Mouse (Mus musculus) spleen, postnatal 14 days (tissue): ENCODE data around the gene Usp32.

Source experiments
- DNase-seq, 2 experiments: peaks; one replicate each; pipeline ENCODE4 v3.0.0; 2021 to 2022; ENCODE audit warnings: low spot score in 2 of 2

Usp32 gene

DNA sequence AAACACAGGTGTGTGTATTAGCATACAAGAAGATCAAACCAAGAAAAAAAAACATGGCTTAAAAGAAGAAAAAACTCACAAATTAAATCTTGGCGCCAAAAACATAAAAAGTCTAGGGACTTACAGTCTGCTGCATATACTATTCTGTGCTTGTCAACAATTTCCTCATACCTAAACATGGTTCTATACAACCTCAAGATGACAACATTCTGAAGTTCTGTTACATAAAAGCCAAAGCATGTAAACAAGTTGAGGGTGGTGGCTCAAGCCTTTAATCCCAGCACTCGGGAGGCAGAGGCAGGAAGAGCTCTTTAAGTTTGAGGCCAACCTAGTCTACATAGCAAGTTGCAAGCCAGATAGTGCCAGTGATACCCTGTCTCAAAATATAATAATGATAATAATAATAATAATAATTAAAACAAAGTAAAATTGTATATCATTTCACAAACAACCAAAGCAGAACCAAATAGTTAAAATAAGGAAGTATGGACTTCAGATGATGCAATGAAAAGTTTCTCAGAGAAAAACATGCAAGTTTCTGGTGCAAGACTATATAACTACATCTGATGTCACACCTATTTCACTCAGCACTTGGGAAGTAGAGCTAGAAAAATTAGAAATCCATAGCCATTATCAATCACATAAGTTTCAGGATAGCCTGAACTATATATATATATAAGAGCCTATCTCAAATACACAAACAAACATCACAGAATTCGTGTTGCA lies 16.5 kb downstream of the Usp32 start:
- DNase-seq = no peak

GRCm38 (mm10) chr11:85122073-85122472 lies 17.9 kb downstream of the Usp32 start:
- DNase-seq = no peak

DNA sequence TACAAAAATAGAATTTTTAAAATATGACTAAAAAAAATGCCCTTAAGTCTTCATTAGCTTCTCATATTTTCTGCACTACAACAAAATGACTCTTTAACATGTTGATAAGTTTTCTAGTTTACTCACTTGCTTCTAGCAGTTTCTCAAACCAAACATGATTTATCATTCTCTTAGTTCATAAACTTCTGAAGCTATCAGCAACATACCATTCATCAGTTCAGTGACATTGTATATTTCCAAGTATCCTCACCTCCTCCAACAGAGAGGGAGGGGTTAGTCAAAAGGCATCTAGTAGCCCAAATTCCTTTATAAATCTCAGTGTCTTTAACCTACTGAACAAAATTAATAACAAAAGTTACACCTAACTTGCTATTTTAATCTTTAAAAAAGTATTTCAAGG lies 22.8 kb downstream of the Usp32 start:
- no peak for DNase-seq

GRCm38 (mm10) chr11:85116084-85116844 lies 23.7 kb downstream of the Usp32 start:
- no peak for DNase-seq

- no peak for DNase-seq
Observed at GRCm38 (mm10) chr11:85109957-85110356, 30.0 kb downstream of the Usp32 start.

DNA sequence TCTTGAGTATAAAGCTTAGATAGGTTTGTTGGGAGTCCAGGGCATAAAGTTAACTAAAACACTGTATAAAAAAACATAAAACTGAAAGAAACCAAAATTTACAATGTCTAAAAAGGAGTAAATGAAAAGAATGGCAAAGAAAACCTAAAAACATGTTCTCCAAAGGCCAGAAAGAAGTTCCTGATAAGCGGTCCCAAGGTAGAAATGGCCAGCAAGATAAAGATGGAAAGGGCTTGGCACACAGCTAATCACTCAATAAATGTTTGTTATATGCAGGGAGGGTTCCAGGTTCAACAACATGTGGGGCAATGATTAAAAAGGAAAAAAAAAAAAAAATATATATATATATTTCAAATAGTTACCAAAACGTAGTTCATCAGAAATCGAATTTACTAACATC lies 32.7 kb downstream of the Usp32 start:
- DNase-seq = no peak

GRCm38 (mm10) chr11:85105836-85106235 lies 34.1 kb downstream of the Usp32 start:
- DNase-seq = no peak

GRCm38 (mm10) chr11:85103763-85104162 lies 36.2 kb downstream of the Usp32 start:
- DNase-seq = no peak

- DNase-seq = no peak
Observed at GRCm38 (mm10) chr11:85095116-85095515, 44.8 kb downstream of the Usp32 start.

DNA sequence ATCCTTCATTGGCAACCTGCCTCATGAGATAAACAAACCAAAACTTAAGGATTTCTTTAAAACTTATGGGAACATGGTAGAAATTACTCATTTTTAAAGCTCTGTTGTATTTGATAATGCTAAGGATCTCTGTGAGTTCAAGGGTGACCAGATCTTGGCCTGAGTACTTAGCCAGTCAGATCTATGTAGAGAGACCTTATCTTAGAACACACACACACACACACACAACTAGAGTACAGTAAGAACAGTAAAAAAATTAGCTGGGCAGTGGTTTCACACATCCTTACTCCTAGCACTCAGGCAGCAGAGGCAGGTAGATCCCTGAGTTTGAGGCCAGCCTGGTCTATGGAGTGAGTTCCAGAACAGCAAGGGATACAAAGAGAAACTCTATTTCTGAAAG lies 53.7 kb downstream of the Usp32 start:
- no peak for DNase-seq

GRCm38 (mm10) chr11:85067871-85068270 lies 72.1 kb downstream of the Usp32 start:
- no peak for DNase-seq

DNA sequence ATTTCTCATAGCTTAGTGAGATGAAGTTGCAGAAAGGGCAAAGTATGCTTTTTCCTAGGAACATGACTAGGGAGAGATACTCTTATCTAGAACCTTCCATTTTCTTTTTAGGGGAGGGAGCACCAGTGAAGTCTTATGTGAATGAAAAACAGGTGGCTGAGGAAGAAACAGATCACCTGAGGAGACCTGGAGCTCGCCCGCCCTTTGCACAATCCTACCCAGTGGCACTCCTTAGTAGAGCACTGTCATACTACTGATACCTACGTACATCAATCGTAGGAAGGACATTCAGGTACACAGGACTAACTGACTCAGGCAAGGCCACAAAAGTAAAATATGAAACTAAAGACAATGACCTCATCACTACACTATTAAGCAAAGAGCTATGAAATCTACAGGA lies 81.4 kb downstream of the Usp32 start:
- no peak for DNase-seq

DNA sequence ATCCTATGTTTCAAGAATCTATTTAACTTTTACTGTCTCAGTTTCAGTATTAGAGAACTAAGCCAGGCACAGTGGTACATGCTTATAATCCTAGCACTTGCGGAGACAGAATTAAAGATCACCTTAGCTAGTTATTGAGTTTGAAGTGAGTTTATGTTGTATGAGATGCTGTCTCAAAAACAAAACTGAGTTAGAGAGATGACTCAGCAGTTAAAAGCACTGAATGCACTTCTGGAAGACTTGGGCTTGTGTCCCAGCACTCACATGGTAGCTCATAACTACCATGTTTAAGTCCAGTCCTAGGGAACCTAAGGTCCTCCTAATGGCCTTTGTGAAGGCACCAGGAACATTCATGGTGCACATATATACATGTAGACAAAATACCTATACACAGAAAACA lies 82.4 kb downstream of the Usp32 start:
- no peak for DNase-seq

- DNase-seq = no peak
Observed at GRCm38 (mm10) chr11:85056901-85057300, 83.1 kb downstream of the Usp32 start.

DNA sequence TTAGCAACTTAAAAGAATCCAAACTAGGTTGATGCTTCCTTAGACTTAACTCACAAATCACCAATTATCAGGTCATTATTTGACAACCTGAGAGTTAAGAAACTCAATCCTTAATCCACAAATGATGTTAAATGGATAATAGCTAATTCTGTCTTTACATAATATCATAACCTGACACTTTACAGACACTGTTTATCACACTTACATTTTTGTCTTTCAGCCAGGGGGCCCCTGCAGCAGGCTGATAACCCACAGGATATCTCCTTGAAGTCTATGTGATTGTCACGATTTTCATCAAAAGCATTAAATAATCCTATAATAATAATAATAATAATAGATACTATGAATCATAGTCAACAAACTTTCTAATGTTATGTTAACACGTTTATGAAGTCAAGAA lies 84.4 kb downstream of the Usp32 start:
- DNase-seq = no peak

GRCm38 (mm10) chr11:85039256-85039655 lies 100.7 kb downstream of the Usp32 start:
- DNase-seq = no peak

DNA sequence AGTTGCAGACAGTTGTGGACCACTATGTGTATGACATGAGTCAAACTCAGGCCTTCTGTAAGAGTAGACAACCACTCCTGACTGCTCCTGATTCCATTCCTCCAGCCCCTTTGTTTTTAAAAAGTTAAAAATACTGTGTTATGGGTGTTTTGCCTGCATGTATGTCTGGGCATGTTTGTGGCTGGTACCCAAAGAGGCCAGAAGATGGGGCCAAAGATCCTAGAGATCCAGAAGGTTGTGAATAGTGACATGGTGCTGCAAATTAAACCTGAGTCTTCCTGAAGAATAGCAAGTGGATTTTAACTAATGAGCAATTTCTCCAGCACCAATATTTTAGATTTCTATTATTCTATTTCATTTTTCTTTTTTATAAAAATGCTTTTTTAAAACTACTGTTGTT lies 126.8 kb downstream of the Usp32 start:
- DNase-seq = no peak

DNA sequence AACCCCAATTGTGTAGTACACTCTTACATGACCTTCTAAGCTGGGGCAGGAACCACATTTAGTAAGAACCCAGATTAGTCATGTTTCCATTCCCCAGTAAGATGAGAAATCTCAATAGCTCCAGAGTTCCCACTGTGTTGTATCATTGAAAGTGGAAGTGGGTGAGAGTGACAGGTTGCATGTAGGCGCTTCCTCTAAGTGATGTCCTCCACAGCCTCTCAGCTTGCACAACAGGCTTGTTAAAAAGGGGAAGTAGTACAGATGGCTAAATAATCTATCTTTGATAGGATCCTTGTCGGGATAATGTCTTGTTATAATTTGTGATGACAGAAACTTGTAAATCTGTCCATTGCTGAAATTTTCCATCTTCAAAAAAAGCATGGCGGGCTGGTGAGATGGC lies 136.4 kb downstream of the Usp32 start:
- no peak for DNase-seq

- no peak for DNase-seq
Observed at GRCm38 (mm10) chr11:84995241-84995640, 144.7 kb downstream of the Usp32 start.

GRCm38 (mm10) chr11:84992996-84993395 lies 147.0 kb downstream of the Usp32 start:
- no peak for DNase-seq

DNA sequence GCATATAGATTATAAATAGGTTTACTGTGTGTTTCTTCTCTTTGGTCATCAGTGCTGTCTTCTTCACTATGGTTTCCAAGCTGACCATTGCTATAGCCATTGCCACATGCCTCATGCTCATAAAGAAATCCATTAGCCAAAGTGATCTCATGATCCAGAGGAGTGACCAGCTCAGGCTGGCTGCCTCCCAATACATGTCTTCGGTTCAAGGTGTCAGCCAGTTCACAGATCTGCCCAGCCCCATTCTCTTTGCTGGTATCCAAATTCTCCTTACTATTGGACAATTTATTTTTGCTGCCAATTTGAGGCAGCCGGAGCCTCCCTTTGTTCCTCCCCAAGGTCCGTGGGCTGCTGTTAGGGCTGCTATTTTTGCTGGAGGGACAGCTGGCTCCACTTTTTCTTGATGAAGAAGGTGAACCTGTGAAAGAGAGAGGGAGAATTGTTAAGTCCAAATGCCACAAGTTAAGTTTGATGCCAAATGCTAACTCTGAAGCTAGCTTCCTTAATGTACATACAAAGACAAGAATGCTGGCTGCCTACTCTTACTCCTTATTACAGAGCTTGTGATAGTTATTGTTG lies 151.5 kb downstream of the Usp32 start:
- DNase-seq = no peak

DNA sequence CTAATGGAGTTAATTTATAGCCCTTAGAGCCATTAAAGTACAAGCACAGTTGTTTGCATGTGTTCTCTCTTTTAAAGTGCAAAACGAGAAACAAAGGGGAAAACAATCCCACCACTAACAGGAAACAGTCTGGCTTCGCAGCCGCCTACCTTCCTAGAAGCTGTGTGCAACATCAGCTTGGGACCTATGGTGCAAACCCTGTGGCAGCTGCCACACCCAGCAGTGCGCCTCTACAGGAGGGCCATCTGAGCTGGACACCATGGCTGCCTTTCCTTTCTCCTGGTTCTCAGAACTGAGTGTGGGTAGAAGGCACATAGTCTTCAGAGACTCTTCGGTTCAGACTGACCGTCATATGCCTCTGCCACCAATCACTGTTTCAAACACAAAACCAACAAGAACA lies 154.5 kb downstream of the Usp32 start:
- DNase-seq = no peak

DNA sequence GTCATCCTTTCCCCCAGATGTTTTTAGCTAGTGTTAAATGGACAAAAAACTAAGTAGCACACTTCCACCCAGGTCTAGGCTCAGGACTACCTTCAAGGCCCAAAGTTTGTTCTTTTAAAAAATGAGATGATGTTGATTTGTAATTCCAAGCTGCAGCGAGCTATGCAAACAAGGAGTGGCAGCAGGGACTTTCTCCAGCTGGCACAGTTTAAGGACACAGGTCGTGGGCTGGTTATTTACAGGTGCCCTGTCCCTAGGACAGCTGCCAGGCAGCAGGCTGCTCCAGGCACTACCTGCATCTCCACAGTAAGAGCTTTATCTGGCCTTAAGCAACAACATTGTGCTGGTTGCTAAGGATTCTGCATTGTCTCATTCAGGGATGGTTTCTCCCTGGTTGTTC lies 159.3 kb downstream of the Usp32 start:
- DNase-seq = no peak
